Mouse (Mus musculus) intestine, embryonic 14.5 days (tissue): ENCODE results near the gene Cops2. TPM values are rescaled to one million over a fixed set of nuclear protein-coding genes. Genes with fewer than 3 reads are reported as not detected.

Experiments used
- ATAC-seq: fragments of 200-750 bp; cut with Nextera tagmentation; replicated peaks from 2 replicates; pipeline ENCODE4 v1.8.0; 2017; ENCODE audit warnings: low read depth, moderate number of reproducible peaks, moderate TSS enrichment, moderate library complexity; ENCODE audit not compliant: low FRiP score, low TSS enrichment
- DNase-seq: peaks from one replicate; pipeline ENCODE4 v3.0.0-alpha.2; 2018; ENCODE audit warnings: low spot score
- H3K27ac ChIP-seq: fragments of 300-500 bp; sonication (generic); 2 replicates; pipeline ENCODE4 v1.5.1; 2014; ENCODE audit warnings: low read depth, mild to moderate bottlenecking, control low read depth
- H3K27me3 ChIP-seq: fragments of 300-500 bp; sonication (generic); replicated peaks from 2 replicates; pipeline ENCODE4 v1.6.1; 2014; ENCODE audit warnings: low read length, control low read depth; ENCODE audit not compliant: control insufficient read depth, insufficient read depth
- H3K36me3 ChIP-seq: fragments of 300-500 bp; sonication (generic); 2 replicates; pipeline ENCODE4 v1.6.1; 2014; ENCODE audit warnings: low read length, control low read depth; ENCODE audit not compliant: control insufficient read depth, insufficient read depth
- H3K4me1 ChIP-seq: fragments of 300-500 bp; sonication (generic); replicated peaks from 2 replicates; pipeline ENCODE4 v1.6.1; 2014; ENCODE audit warnings: low read length, control low read depth, mixed read lengths; ENCODE audit not compliant: control insufficient read depth, insufficient read depth
- H3K4me2 ChIP-seq: fragments of 300-500 bp; sonication (generic); 2 replicates; pipeline ENCODE4 v1.6.1; 2014; ENCODE audit warnings: low read length
- H3K4me3 ChIP-seq: fragments of 300-500 bp; sonication (generic); 2 replicates; pipeline ENCODE4 v1.5.1; 2014; ENCODE audit warnings: low read depth, low read length, control low read depth, mixed read lengths
- H3K9ac ChIP-seq: fragments of 300-500 bp; sonication (generic); 2 replicates; pipeline ENCODE4 v1.6.1; 2014; ENCODE audit warnings: mild to moderate bottlenecking, low read length
- H3K9me3 ChIP-seq: fragments of 300-500 bp; sonication (generic); 2 replicates; pipeline ENCODE4 v1.6.1; 2016; ENCODE audit warnings: low read length, control low read depth; ENCODE audit not compliant: control insufficient read depth
- WGBS: fragments of 180-500 bp; shearing (Covaris S2); extraction: QIAGEN DNeasy Blood & Tissue Kit; methylation state at CpG from one replicate; pipeline ENCODE4 v1.1.7; 2014; 5-methylcytosine and 5-hydroxymethylcytosine counted together
- polyA plus RNA-seq: library from polyadenylated mRNA; unstranded; fragments of >200 nt; fragmentation: Nextera tagmentation; extraction: Ambion mirVana; gene quantifications from 2 replicates; pipeline ENCODE4 v1.2.1, GENCODE M21; 2014

The Cops2 gene
- polyA plus RNA-seq, 1 experiment from 2014 or later: 70.9 TPM

DNA sequence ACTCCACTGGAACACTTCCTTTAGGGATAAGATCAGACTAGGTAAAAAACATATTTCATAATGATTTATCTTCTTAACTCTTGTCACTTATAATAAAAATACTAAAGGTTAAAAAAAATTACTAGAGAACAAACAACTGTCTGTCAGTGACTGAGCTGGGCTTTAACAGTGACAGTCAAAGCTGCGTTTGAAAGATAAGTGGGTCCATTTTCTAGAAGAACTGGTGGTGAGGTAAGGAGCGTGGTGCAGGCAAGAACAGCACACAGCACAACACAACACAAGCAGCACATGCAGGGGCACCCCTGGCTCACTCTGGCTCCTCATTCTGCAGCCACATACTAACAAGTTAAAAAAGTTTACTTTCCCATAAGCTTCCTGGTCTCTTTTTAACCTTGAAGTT is 7.7 kb downstream of the Cops2 start:
- DNase-seq: no peak
- no peak overlapping the region for H3K9ac ChIP-seq
- WGBS: 70% methylated on average over 2 of the region's 2 CpGs
- H3K4me1 ChIP-seq: no peaks in the 10 kb centered on the region
- H3K27ac ChIP-seq: no peak overlapping the region
- H3K36me3 ChIP-seq: peaks cover 31% of the 10 kb centered on the region
- no peaks in the 10 kb centered on the region for H3K9me3 ChIP-seq
- no peaks in the 10 kb centered on the region for H3K27me3 ChIP-seq
- no peak overlapping the region for H3K4me3 ChIP-seq
- ATAC-seq: no peak
- no peak overlapping the region for H3K4me2 ChIP-seq

DNA sequence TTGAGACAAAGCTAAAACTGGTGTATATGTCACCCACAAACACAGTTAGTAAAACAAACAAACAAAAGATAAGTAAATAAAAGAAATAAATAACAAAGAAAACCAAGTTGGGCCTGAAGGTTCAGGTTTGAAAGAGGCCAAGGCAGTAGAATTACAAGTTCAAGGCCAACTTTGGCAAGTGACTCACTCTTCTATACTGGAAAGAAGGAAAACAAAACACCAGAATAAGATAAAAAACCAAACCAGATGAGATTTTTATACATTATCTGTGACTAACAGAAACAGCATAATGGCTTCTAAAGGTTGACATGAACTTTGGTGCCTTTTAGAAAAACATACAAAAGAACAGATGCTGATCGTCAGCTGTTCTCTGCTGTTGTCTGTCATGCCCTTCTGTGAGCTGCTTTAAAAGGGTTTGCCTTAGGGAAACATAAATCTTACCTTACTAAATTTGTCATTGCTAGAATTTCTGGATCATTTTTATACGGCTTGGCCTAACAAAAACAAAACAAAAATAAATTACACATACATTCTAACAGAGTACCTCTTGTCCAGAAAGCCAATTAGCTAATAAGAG is 20.1 kb downstream of the Cops2 start:
- no peak overlapping the region for H3K27ac ChIP-seq
- H3K36me3 ChIP-seq: peaks cover 78% of the 10 kb centered on the region
- no peak for DNase-seq
- no peak for ATAC-seq
- H3K9me3 ChIP-seq: no peaks in the 10 kb centered on the region
- no peaks in the 10 kb centered on the region for H3K27me3 ChIP-seq
- 71% methylated on average over 2 of the region's 2 CpGs for WGBS
- H3K9ac ChIP-seq: no peak overlapping the region
- no peak overlapping the region for H3K4me3 ChIP-seq
- H3K4me1 ChIP-seq: no peaks in the 10 kb centered on the region
- no peak overlapping the region for H3K4me2 ChIP-seq

DNA sequence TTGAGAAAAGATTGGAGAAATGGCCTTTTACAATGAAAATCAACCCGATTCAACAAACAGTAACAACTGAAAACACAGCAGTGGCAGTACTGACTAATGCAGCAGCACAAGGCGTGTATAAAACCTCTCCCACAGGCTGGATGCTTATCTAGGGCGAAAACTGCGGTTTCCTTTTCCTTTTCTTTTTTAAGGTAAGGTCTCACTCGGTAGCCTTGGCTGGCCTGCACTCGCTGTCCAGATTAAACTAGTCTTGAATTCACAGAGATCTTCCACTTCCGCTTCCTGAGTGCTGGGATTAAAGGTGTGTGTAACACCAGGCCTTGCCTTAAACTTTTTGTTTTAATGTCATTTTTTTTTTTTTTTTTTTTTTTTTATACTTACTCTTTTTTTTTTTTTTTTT is 20.8 kb downstream of the Cops2 start:
- no peak overlapping the region for H3K4me3 ChIP-seq
- no peaks in the 10 kb centered on the region for H3K4me1 ChIP-seq
- H3K9ac ChIP-seq: no peak overlapping the region
- H3K36me3 ChIP-seq: peaks cover 78% of the 10 kb centered on the region
- WGBS: 97% methylated on average over 7 of the region's 7 CpGs
- H3K9me3 ChIP-seq: no peaks in the 10 kb centered on the region
- H3K4me2 ChIP-seq: no peak overlapping the region
- H3K27ac ChIP-seq: no peak overlapping the region
- DNase-seq (no peak), ATAC-seq (no peak)
- H3K27me3 ChIP-seq: no peaks in the 10 kb centered on the region

DNA sequence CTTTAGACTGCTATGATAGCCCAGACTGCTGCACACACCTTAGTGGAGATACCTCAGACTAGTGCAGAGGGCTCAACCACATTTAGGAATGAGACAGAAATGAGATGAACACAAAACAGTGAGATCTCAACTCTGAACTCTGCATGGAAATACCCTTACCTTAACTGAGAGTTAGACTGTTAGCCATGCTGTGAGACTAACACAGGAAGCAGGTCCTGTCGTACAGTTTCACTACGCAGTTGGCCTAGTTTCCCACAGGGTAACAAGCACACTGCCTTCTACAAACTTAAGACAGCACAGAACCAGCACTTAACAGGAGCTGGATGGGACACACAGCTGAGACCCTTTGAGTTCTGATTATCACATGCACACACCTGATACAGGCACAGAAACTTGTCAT is 29.0 kb downstream of the Cops2 start:
- H3K9me3 ChIP-seq: no peaks in the 10 kb centered on the region
- no peak overlapping the region for H3K9ac ChIP-seq
- DNase-seq (no peak), ATAC-seq (peak; percentile 58; the same call in 1 of the 2 replicates)
- no peak overlapping the region for H3K27ac ChIP-seq
- H3K36me3 ChIP-seq: peaks cover 58% of the 10 kb centered on the region
- H3K27me3 ChIP-seq: no peaks in the 10 kb centered on the region
- WGBS: 92% methylated on average over 2 of the region's 2 CpGs
- H3K4me3 ChIP-seq: no peak overlapping the region
- H3K4me2 ChIP-seq: no peak overlapping the region
- H3K4me1 ChIP-seq: no peaks in the 10 kb centered on the region

DNA sequence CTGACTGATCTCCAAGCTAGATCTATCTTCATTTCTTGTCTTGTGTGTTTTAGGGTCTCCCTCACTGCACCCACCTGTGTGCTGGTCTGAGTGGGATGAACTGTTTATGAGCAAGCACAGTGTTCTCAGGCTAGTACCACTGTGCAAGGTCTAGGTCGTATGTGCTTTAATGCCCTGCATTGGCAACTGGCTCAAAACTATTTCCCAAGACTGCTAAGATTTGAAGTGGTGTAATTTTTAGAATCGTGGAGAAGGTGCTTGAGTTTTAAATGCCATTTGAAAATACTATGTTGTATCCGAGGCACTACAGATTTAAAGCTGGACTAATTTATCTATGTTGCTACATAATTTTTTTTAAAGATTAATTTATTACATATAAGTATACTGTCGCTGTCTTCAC is 31.0 kb downstream of the Cops2 start:
- H3K27me3 ChIP-seq: no peaks in the 10 kb centered on the region

DNA sequence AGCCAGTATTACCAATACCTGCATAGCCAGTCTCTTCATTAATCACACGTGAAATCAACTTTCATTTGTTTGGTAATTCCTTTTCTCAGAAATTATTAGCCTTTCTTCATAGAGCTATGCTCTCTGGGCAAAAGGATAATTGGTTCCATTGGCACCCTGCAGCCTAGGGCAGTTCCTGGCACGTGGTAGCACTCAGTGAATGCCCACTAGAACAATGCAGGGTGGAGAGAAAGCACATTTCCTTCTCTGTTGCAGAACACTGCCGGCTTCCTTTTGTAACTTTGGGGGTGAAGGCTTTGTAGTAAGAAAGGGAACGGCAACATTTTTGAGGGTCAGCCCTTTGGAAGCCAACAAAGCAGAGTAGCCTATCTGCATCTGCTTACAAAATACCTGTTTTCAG is 32.7 kb downstream of the Cops2 start:
- no peaks in the 10 kb centered on the region for H3K27me3 ChIP-seq
- no peak for ATAC-seq
- no peak overlapping the region for H3K27ac ChIP-seq
- H3K9ac ChIP-seq: no peak overlapping the region
- 87% methylated on average over 4 of the region's 4 CpGs for WGBS
- DNase-seq: no peak
- no peak overlapping the region for H3K4me3 ChIP-seq
- no peak overlapping the region for H3K4me2 ChIP-seq
- H3K4me1 ChIP-seq: no peaks in the 10 kb centered on the region
- peaks cover 22% of the 10 kb centered on the region for H3K36me3 ChIP-seq
- H3K9me3 ChIP-seq: no peaks in the 10 kb centered on the region

More for the DNA sequence above, 31.0 kb downstream of the Cops2 start:
- H3K9ac ChIP-seq: no peak overlapping the region
- H3K36me3 ChIP-seq: peaks cover 38% of the 10 kb centered on the region
- H3K9me3 ChIP-seq: no peaks in the 10 kb centered on the region
- H3K4me3 ChIP-seq: no peak overlapping the region
- no peak overlapping the region for H3K4me2 ChIP-seq
- ATAC-seq: no peak
- no peak for DNase-seq
- 82% methylated on average over 4 of the region's 4 CpGs for WGBS
- H3K4me1 ChIP-seq: no peaks in the 10 kb centered on the region
- no peak overlapping the region for H3K27ac ChIP-seq

DNA sequence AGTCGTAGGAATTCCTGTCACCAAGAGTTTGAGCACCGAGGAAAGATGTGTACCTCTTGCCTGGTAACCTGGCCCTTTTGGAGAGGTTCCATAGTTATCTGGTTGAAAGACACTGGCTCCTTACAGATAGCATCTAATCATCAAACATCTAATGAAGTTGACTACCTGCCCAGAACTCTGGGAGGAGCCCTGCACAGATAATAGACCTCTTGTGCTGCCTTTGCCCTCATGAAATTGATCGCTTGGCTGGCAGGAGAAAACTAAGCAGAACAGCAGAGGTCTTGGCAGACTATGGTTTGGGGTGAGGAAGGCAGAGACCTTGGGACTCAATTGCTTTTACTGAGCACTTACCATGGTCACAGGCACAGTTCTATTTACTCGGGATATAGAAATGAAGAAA is 38.5 kb downstream of the Cops2 start:
- no peaks in the 10 kb centered on the region for H3K9me3 ChIP-seq
- no peak overlapping the region for H3K4me3 ChIP-seq
- H3K36me3 ChIP-seq: no peaks in the 10 kb centered on the region
- H3K4me2 ChIP-seq: no peak overlapping the region
- H3K4me1 ChIP-seq: no peaks in the 10 kb centered on the region
- DNase-seq (no peak), ATAC-seq (no peak)
- WGBS: 83% methylated on average over 4 of the region's 4 CpGs
- no peak overlapping the region for H3K9ac ChIP-seq
- no peaks in the 10 kb centered on the region for H3K27me3 ChIP-seq
- no peak overlapping the region for H3K27ac ChIP-seq

DNA sequence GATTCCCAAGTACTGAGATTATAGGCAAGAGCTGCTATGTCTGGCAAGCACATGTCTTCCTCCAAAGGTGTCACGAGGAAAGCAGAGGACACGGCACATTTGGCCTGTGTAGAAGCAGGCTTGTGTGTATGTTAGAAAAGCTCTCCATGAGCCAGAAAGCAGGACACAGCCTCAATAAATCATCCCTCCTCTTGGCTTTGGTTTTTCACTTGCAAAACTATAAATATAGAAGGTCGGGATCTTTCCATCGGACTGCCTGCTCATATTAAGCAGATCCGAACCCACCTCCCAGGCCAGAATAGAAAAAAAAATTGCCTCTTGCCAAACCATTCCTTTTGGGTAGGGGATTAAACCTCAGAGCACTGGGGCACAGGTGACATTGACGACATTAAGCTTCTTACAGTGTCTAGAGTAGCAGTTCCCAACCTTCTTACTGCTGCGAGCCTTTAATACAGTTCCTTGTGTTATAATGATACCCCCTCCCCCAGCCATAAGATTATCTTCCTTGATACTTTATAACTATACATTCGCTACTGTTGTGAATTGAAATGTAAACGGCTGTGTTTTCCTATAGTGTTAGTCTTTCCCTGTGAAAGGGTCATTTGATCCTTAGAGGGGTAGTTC is 44.9 kb downstream of the Cops2 start:
- no peaks in the 10 kb centered on the region for H3K4me1 ChIP-seq
- H3K36me3 ChIP-seq: no peaks in the 10 kb centered on the region
- no peaks in the 10 kb centered on the region for H3K27me3 ChIP-seq
- H3K9me3 ChIP-seq: no peaks in the 10 kb centered on the region
- no peak overlapping the region for H3K4me2 ChIP-seq
- DNase-seq (no peak), ATAC-seq (0 out of 2 replicates have a peak, but pooled peaks have one; percentile 34)
- H3K4me3 ChIP-seq: no peak overlapping the region
- 54% methylated on average over 9 of the region's 9 CpGs for WGBS
- H3K27ac ChIP-seq: no peak overlapping the region
- no peak overlapping the region for H3K9ac ChIP-seq

DNA sequence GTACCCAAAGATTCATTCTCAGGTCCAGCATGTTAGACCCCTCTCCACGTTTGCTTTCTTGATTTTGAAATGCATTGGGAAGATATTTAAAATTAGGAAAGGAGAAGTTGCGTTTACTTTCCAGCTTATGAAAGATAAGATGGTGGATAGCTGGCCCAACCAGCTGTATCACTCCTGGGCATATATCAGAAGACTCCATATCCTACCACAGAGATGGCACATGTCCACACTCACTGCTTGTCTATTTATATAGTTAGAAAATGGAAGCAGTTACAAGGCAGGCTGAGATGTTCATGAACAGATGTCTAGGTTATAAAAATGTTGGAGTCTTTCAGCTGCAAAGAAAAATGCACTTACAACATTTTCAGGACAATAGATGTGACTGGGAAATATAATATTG is 47.6 kb downstream of the Cops2 start:
- Histone ChIP-seq H3K9me3 (0 out of 2 replicates have a peak, but pooled peaks cover 4% of the 10 kb centered on the region), H3K36me3 (no peaks in the 10 kb centered on the region), H3K27ac (no peak overlapping the region), H3K4me2 (no peak overlapping the region), H3K27me3 (no peaks in the 10 kb centered on the region), H3K4me1 (no peaks in the 10 kb centered on the region), H3K9ac (no peak overlapping the region), H3K4me3 (no peak overlapping the region)
- DNase-seq (no peak), ATAC-seq (no peak)
- WGBS: 74% methylated on average over 2 of the region's 2 CpGs
